Mouse (Mus musculus) kidney, embryonic 15.5 days (tissue): ENCODE data around the gene Mecom. TPM values are rescaled to one million over a fixed set of nuclear protein-coding genes. Genes with fewer than 3 reads are reported as not detected.

Source experiments
- ATAC-seq: fragments of 200-750 bp; cut with Nextera tagmentation; replicated peaks from 2 replicates; pipeline ENCODE4 v1.8.0; 2017; ENCODE audit warnings: moderate TSS enrichment; ENCODE audit not compliant: low FRiP score
- H3K27ac ChIP-seq: fragments of 300-500 bp; sonication (generic); 2 replicates; pipeline ENCODE4 v1.5.1; 2015; ENCODE audit warnings: mild to moderate bottlenecking, inconsistent platforms
- H3K27me3 ChIP-seq: fragments of 300-500 bp; sonication (generic); 2 replicates; pipeline ENCODE4 v1.6.1; 2015; ENCODE audit warnings: inconsistent platforms
- H3K36me3 ChIP-seq: fragments of 300-500 bp; sonication (generic); 2 replicates; pipeline ENCODE4 v1.6.1; 2015; ENCODE audit warnings: inconsistent platforms
- H3K4me1 ChIP-seq: fragments of 300-500 bp; sonication (generic); 2 replicates; pipeline ENCODE4 v1.6.1; 2015; ENCODE audit warnings: inconsistent platforms
- H3K4me2 ChIP-seq: fragments of 300-500 bp; sonication (generic); 2 replicates; pipeline ENCODE4 v1.6.1; 2015; ENCODE audit warnings: moderate library complexity, mild to moderate bottlenecking, inconsistent platforms
- H3K4me3 ChIP-seq: fragments of 300-500 bp; sonication (generic); replicated peaks from 2 replicates; pipeline ENCODE4 v1.5.1; 2015; ENCODE audit warnings: mild to moderate bottlenecking, inconsistent platforms
- H3K9ac ChIP-seq: fragments of 300-500 bp; sonication (generic); 2 replicates; pipeline ENCODE4 v1.6.1; 2015; ENCODE audit warnings: mild to moderate bottlenecking, inconsistent platforms
- H3K9me3 ChIP-seq: fragments of 300-500 bp; sonication (generic); replicated peaks from 2 replicates; pipeline ENCODE4 v1.6.1; 2016; ENCODE audit warnings: inconsistent platforms
- WGBS: fragments of 180-500 bp; shearing (Covaris S2); methylation state at CpG from one replicate; pipeline ENCODE4 v1.1.7; 2015; ENCODE audit warnings: mixed read lengths; 5-methylcytosine and 5-hydroxymethylcytosine counted together
- polyA plus RNA-seq: library from polyadenylated mRNA; unstranded; fragments of >200 nt; fragmentation: Nextera tagmentation; extraction: Ambion mirVana; gene quantifications from 2 replicates; pipeline ENCODE4 v1.2.1, GENCODE M21; 2015

Mecom gene
- polyA plus RNA-seq, 1 experiment from 2014 or later, result 66.4 TPM

DNA sequence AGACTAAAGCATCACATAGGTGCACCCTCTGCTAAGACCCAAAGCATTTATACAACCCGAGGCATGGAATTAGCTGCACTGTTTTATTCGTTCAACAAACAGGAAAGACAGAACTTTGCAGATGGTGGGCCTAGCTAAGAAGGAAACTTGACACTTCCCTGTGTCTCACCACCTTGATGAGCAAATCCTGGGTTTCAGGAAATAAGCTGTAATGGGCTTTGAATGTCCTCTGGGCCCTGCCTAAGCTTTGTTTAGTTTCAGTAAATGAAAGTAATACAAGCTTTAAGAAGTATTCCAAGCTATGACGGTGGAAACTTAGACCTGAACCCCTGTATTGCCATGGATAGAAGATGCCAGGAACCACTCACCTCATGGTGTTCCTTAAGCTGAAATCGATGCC is 383.0 kb downstream of the Mecom start:
- no peaks in the 10 kb centered on the region for H3K36me3 ChIP-seq
- peaks cover 13% of the 10 kb centered on the region; the same call in 1 of the 2 replicates for H3K4me1 ChIP-seq
- no peaks in the 10 kb centered on the region for H3K27me3 ChIP-seq
- no peak for ATAC-seq
- no peak overlapping the region for H3K9ac ChIP-seq
- no peaks in the 10 kb centered on the region for H3K9me3 ChIP-seq
- H3K27ac ChIP-seq, result no peak overlapping the region
- no peak overlapping the region for H3K4me2 ChIP-seq
- 57% methylated on average over 4 of the region's 4 CpGs for WGBS
- H3K4me3 ChIP-seq, result no peak overlapping the region

DNA sequence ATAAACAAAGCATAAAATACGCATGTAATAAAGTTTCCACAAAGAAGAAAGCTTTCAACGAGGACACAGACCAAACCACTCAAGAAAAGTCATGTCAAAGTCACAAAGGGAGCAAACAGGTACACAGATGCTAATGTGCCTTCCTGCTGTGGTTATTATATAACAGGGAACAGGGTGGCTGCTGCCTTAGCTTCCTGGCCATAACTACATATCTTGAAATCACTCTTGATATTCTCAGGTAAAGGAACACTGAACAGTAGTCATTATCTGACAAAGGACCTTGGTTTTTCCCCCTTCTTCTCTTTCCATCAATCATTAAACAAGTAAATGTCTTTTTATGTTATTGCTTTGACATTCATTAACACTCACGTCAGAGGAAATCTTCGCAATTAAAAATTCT is 384.4 kb downstream of the Mecom start:
- H3K36me3 ChIP-seq, result no peaks in the 10 kb centered on the region
- no peak for ATAC-seq
- no peak overlapping the region for H3K27ac ChIP-seq
- H3K9me3 ChIP-seq, result no peaks in the 10 kb centered on the region
- peaks cover 17% of the 10 kb centered on the region; the same call in 1 of the 2 replicates for H3K4me1 ChIP-seq
- 52% methylated on average over 4 of the region's 4 CpGs for WGBS
- no peak overlapping the region for H3K9ac ChIP-seq
- H3K4me2 ChIP-seq, result no peak overlapping the region
- no peaks in the 10 kb centered on the region for H3K27me3 ChIP-seq
- H3K4me3 ChIP-seq, result no peak overlapping the region

DNA sequence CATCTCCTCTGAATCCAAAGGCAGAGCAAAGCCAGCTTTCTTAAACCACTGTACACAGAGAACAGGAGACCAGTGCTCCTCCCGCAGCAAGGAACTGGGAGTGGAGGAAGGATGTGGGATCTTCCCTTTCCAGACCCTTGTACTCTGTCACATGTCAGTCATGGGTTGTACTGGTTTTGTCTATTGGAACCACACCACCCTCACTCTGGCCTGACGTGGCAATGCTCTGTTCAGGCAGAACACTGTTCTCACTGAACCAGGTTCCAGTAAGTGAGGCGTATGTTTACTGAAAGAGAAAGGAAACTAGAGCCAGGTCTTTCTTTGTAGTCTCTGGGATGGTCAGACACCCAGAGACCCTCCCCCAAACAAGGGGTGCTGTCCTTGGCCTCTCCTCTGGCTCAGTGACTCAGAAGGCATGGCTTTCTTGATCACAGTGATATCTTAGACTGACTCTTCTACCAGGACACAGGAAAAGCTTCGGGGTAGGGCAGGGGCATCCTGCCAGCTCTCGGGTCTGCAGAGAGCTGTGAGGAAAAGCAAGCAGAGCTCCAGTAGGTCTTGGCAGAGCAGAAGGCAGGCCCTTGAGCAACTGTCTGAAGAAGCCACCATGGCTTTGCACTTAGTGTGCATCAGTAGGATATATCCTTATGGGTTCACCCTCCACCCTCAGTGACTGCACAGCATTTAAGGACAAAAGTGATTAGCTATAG is 386.7 kb downstream of the Mecom start:
- no peak; the same call in 1 of the 2 replicates for ATAC-seq
- Histone ChIP-seq H3K9ac (no peak overlapping the region), H3K27me3 (no peaks in the 10 kb centered on the region), H3K4me1 (peaks cover 22% of the 10 kb centered on the region; the same call in 1 of the 2 replicates), H3K27ac (0 out of 2 replicates have a peak overlapping the region, but pooled peaks have one; percentile 14), H3K4me2 (no peak overlapping the region), H3K9me3 (no peaks in the 10 kb centered on the region), H3K4me3 (no peak overlapping the region), H3K36me3 (no peaks in the 10 kb centered on the region)
- WGBS, result 72% methylated on average over 5 of the region's 5 CpGs

DNA sequence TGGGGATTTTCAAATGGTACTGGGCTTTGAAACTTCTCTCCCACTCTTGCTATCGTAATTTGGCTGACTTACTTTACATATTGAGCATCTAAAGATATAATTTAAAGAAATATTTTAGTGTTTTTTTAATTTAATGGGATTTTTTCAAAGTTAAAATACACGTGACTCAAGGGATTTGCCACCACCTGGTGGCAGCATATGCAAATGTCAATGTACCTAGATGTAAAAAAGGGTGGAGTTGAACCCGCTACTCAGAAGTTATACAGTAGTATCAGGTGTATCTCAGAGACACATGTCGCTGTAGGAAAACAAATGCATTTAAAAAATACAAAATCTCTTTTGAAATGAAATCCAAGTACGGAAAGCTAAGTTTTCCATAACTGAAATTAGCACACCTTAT is 387.5 kb downstream of the Mecom start:
- Histone ChIP-seq H3K27me3 (no peaks in the 10 kb centered on the region), H3K4me1 (peaks cover 22% of the 10 kb centered on the region; the same call in 1 of the 2 replicates), H3K27ac (no peak overlapping the region), H3K9me3 (no peaks in the 10 kb centered on the region), H3K4me3 (no peak overlapping the region), H3K9ac (no peak overlapping the region), H3K36me3 (no peaks in the 10 kb centered on the region), H3K4me2 (no peak overlapping the region)
- no peak for ATAC-seq
- WGBS, result 77% methylated on average over 5 of the region's 5 CpGs

DNA sequence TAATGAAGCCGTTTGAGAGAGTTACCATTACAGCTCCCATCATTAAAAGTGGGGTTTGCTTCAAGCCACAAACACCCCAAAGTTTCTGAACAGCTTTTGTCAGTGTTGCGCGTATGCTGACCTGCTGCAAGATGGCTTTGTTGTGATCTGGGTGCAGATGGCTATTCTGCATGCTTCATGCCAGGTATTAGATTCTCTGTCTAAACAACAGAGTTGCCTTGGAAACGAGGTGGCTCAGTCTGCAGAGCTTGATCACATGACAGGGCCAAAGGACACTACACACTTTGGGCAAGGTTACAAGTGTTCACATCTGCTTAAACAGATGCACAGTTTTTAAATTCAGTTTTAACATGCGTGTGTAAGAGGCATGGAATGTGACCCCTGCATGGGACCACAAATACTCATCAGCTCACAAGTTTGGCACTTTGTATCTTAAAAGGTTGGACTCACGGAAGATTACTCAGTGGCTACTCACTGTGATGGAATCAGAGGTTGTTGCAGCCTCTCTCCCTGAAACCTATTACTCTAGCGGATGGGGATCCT is 390.6 kb downstream of the Mecom start:
- ATAC-seq, result no peak
- peaks cover 31% of the 10 kb centered on the region for H3K4me1 ChIP-seq
- WGBS, result 76% methylated on average over 7 of the region's 7 CpGs

DNA sequence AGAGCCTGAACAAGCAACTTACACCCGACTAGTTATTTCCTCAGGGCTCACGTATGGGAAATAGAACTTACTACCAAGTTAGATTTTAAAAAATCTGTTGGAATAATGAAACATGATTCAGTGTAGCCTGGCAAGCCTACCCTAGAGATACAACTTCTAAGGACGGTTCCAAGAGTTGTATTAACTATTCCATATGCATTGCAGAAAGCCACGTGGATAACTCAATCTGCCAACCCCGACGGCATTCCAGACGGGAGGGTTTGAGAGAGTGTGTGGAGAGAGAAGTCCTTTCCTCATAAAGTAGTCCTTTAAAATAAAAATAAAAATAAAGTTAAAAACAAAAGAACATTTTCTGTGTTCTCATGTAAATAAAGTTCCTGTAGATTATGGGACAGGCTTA is 393.4 kb downstream of the Mecom start:
- ATAC-seq, result no peak
- Histone ChIP-seq H3K4me2 (no peak overlapping the region), H3K27ac (peak overlapping the region; percentile 54), H3K27me3 (no peaks in the 10 kb centered on the region), H3K4me3 (no peak overlapping the region), H3K9me3 (no peaks in the 10 kb centered on the region), H3K4me1 (peaks cover 22% of the 10 kb centered on the region), H3K9ac (no peak overlapping the region), H3K36me3 (no peaks in the 10 kb centered on the region)
- 78% methylated on average over 7 of the region's 7 CpGs for WGBS

More for the DNA sequence above, 390.6 kb downstream of the Mecom start:
- no peak overlapping the region for H3K9ac ChIP-seq
- no peaks in the 10 kb centered on the region for H3K27me3 ChIP-seq
- H3K9me3 ChIP-seq, result no peaks in the 10 kb centered on the region
- H3K27ac ChIP-seq, result no peak overlapping the region
- H3K4me3 ChIP-seq, result no peak overlapping the region
- no peaks in the 10 kb centered on the region for H3K36me3 ChIP-seq
- H3K4me2 ChIP-seq, result no peak overlapping the region

DNA sequence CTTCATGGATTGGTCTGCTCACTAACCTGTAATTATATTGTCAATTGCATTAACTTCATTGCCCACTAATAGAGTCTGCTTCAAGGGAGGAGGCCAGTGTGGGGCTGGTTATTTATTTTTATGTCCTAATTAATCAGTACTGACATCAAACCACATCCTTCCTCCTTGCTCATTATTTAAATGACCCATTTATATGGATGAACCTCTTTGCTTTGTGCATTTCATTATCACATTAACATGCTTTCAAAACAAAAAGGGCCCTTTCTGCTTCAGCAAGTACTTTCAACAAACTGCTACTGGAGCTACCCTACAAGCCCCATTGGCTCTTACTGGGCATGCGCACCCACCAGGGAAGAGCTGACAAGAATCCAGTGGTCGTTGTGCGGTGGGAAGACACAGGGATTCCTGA is 393.9 kb downstream of the Mecom start:
- H3K27ac ChIP-seq, result peak overlapping the region; percentile 54

DNA sequence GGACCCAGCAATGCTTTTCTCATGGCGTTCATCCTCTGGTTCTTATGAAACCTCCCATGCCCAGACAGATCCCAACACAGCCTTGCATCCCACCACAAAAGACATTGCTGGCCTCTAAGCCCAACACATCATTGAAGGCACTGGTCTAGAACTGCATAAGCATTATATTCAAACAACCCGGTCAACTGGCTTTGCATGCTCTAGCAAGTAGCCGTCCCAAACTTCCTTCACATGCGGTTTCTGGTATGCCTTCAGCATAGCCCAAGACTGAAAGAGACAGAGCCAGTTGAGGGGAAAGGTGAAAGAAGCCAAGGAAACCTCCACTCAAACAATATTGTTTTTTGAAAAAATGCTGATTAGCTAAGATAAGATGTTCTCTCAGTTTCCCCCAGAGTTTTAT is 397.7 kb downstream of the Mecom start:
- 77% methylated on average over 4 of the region's 4 CpGs for WGBS
- Histone ChIP-seq H3K4me1 (peaks cover 17% of the 10 kb centered on the region), H3K4me3 (no peak overlapping the region), H3K9ac (no peak overlapping the region), H3K27ac (no peak overlapping the region), H3K27me3 (no peaks in the 10 kb centered on the region), H3K36me3 (no peaks in the 10 kb centered on the region), H3K9me3 (no peaks in the 10 kb centered on the region), H3K4me2 (no peak overlapping the region)
- no peak for ATAC-seq

More for the DNA sequence above, 393.9 kb downstream of the Mecom start:
- H3K9me3 ChIP-seq, result no peaks in the 10 kb centered on the region
- no peak overlapping the region for H3K9ac ChIP-seq
- H3K4me2 ChIP-seq, result no peak overlapping the region
- peaks cover 22% of the 10 kb centered on the region for H3K4me1 ChIP-seq
- H3K27me3 ChIP-seq, result no peaks in the 10 kb centered on the region
- ATAC-seq, result no peak
- no peak overlapping the region for H3K4me3 ChIP-seq
- H3K36me3 ChIP-seq, result no peaks in the 10 kb centered on the region
- 57% methylated on average over 3 of the region's 3 CpGs for WGBS

DNA sequence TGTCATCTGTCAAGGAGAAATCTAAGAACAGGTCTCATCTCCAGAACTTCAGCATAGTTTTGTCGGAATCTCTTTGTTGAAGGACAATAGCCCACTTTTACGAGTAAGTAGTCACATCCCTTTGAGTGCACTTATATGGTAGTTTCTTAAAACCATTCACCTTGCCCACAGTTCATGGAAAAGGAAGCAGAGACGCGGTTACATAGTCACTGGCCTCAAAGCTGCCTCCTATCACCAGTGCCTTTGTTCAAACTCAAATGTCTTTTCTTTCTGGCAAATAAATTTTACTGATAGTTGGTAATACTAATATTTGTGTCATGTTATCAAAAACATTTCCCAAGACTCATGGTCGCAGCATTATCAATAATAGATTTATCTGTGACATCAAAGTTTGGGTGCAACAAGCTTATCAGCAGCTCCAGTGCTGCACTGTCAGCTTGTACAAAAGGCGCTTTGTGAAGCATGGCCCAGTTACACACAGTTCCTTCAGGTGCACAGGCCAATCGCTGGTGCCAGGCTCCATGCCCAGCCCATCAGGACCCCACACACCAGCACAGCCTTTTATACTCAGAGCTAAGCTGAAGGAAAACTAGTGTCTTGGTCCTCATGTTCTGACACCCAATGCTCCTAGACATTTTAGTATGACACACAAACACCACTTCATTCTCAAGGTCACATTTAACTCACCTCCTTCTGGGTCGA is 399.3 kb downstream of the Mecom start:
- Histone ChIP-seq H3K27ac (no peak overlapping the region), H3K4me1 (peaks cover 24% of the 10 kb centered on the region), H3K4me3 (no peak overlapping the region), H3K27me3 (no peaks in the 10 kb centered on the region), H3K36me3 (no peaks in the 10 kb centered on the region), H3K9me3 (no peaks in the 10 kb centered on the region), H3K4me2 (no peak overlapping the region), H3K9ac (no peak overlapping the region)
- ATAC-seq, result no peak
- WGBS, result 81% methylated on average over 8 of the region's 8 CpGs

DNA sequence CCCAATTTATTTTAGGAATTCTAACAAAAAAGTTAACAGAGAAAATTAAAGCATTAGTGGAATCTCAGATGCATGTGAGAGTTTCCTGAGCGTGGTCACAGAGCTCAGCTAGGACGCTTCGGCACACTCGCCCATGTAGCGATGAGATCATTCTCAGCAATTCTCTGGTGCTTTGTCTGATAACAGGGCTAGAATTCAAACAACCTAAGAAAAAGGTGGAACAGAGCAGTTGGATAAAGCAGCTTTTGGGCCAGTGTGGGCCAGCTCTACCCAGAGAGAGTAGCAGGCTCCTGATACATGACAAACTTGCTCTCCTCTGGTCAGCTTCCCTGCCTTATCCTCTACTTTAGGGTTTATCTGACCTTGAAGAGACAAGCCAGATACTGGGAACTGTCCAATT is 402.8 kb downstream of the Mecom start:
- Histone ChIP-seq H3K9ac (no peak overlapping the region), H3K9me3 (no peaks in the 10 kb centered on the region), H3K4me1 (peaks cover 27% of the 10 kb centered on the region), H3K27ac (no peak overlapping the region), H3K4me3 (no peak overlapping the region), H3K27me3 (no peaks in the 10 kb centered on the region), H3K36me3 (no peaks in the 10 kb centered on the region), H3K4me2 (no peak overlapping the region)
- WGBS, result 85% methylated on average over 5 of the region's 5 CpGs
- ATAC-seq, result no peak

DNA sequence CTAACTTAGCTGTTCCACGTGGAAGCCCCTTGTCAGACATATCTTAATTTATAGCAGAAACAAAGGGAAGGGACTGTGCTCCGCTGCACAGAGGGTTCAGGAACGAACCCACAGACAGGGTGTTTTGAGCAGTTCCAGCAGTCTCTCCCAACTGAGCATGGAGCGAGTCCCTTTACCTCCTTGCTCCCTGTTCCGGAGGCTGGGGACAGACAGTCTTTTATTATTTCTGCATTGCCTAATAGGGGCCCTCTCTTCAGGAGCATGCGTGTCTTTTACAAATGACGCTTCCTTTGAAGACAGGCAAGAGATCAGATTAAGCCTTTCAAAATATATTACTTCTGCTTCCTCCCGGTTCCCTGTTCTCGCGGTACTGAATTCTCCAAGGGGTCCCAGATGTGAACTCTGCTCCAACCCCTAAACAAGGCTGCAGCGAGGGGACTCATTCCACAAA is 403.8 kb downstream of the Mecom start:
- Histone ChIP-seq H3K27me3 (no peaks in the 10 kb centered on the region), H3K4me1 (peaks cover 29% of the 10 kb centered on the region), H3K4me2 (peak overlapping the region; percentile 36), H3K4me3 (no peak overlapping the region; the same call in 1 of the 2 replicates), H3K27ac (peak overlapping the region; percentile 59), H3K36me3 (no peaks in the 10 kb centered on the region), H3K9me3 (no peaks in the 10 kb centered on the region), H3K9ac (no peak overlapping the region)
- ATAC-seq, result peak; percentile 74
- 6% methylated on average over 11 of the region's 11 CpGs for WGBS

DNA sequence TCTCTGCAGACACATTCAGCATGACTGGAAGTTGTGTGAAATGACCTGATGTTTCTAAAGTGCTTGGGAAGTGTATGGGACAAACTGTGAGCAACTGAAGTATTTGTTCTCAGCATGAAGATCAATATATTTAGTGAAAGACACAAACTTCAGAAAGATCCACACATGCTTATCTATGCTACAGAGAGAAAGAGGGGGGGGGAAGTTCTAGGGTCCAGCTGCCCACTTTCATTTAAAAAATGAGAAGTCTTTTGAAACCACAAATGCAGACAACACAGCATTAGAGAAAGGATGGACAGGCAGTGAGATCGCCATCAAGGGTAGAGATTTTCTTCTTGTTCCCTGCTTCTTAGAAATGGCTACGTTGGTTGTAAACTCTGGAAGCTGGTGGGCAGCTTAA is 404.4 kb downstream of the Mecom start:
- peak overlapping the region; percentile 36; the same call in 1 of the 2 replicates for H3K4me2 ChIP-seq
- H3K36me3 ChIP-seq, result no peaks in the 10 kb centered on the region
- H3K4me3 ChIP-seq, result no peak overlapping the region
- 65% methylated on average over 2 of the region's 2 CpGs for WGBS
- H3K27ac ChIP-seq, result peak overlapping the region; percentile 59
- no peaks in the 10 kb centered on the region for H3K27me3 ChIP-seq
- no peak overlapping the region for H3K9ac ChIP-seq
- H3K4me1 ChIP-seq, result peaks cover 31% of the 10 kb centered on the region
- no peaks in the 10 kb centered on the region for H3K9me3 ChIP-seq
- ATAC-seq, result no peak
